Mouse (Mus musculus): ENCODE measurements at regions not wholly inside any gene's neighbourhood (a gene's known extent, or its start where the extent isn't known, plus 50 kb on each side); places are given as distances from the start of the nearest gene placed in this dataset.
"Not testable (repeated sequence)": the region's sequence is repeated elsewhere in the genome, so short reads cannot be mapped to it uniquely, and the experiment has no call there.

GRCm38 (mm10) chr9:48044826-48045225, 117.0 kb upstream of the Nxpe4 start:
- no peak for ATAC-seq (ENCODE audit: insufficient number of reproducible peaks, low FRiP score, low TSS enrichment)

GRCm38 (mm10) chr9:48047846-48048245, 114.0 kb upstream of the Nxpe4 start:
- ATAC-seq (ENCODE audit: insufficient number of reproducible peaks, low FRiP score, low TSS enrichment) = no peak

GRCm38 (mm10) chr9:48053580-48053979, 108.2 kb upstream of the Nxpe4 start:
- ATAC-seq (ENCODE audit: insufficient number of reproducible peaks, low FRiP score, low TSS enrichment) = no peak

- no peak for ATAC-seq (ENCODE audit: insufficient number of reproducible peaks, low FRiP score, low TSS enrichment)
These were observed 106.6 kb upstream of the Nxpe4 start for GRCm38 (mm10) chr9:48055246-48055645.

- no peak for ATAC-seq (ENCODE audit: insufficient number of reproducible peaks, low FRiP score, low TSS enrichment)
These were observed 103.2 kb upstream of the Nxpe4 start for GRCm38 (mm10) chr9:48058599-48058998.

GRCm38 (mm10) chr9:48059549-48060165, 102.2 kb upstream of the Nxpe4 start:
- ATAC-seq (ENCODE audit: insufficient number of reproducible peaks, low FRiP score, low TSS enrichment) = no peak

- no peak for ATAC-seq (ENCODE audit: insufficient number of reproducible peaks, low FRiP score, low TSS enrichment)
These were observed 100.8 kb upstream of the Nxpe4 start for GRCm38 (mm10) chr9:48060996-48061395.

- ATAC-seq (ENCODE audit: insufficient number of reproducible peaks, low FRiP score, low TSS enrichment) = no peak
These were observed 95.0 kb upstream of the Nxpe4 start for GRCm38 (mm10) chr9:48066730-48067345.

- ATAC-seq (ENCODE audit: insufficient number of reproducible peaks, low FRiP score, low TSS enrichment) = no peak
These were observed 89.2 kb upstream of the Nxpe4 start for GRCm38 (mm10) chr9:48072592-48072991.

GRCm38 (mm10) chr9:48073096-48073495, 88.7 kb upstream of the Nxpe4 start:
- no peak for ATAC-seq (ENCODE audit: insufficient number of reproducible peaks, low FRiP score, low TSS enrichment)

- no peak for ATAC-seq (ENCODE audit: insufficient number of reproducible peaks, low FRiP score, low TSS enrichment)
These were observed 86.1 kb upstream of the Nxpe4 start for GRCm38 (mm10) chr9:48075661-48076240.

- no peak for ATAC-seq (ENCODE audit: insufficient number of reproducible peaks, low FRiP score, low TSS enrichment)
These were observed 79.4 kb upstream of the Nxpe4 start for GRCm38 (mm10) chr9:48082461-48082860.

GRCm38 (mm10) chr9:48084196-48084595, 77.6 kb upstream of the Nxpe4 start:
- not testable (repeated sequence) for ATAC-seq (ENCODE audit: insufficient number of reproducible peaks, low FRiP score, low TSS enrichment)

GRCm38 (mm10) chr9:48089661-48090060, 72.2 kb upstream of the Nxpe4 start:
- ATAC-seq (ENCODE audit: insufficient number of reproducible peaks, low FRiP score, low TSS enrichment) = no peak

GRCm38 (mm10) chr9:48094756-48095155, 67.1 kb upstream of the Nxpe4 start:
- ATAC-seq (ENCODE audit: insufficient number of reproducible peaks, low FRiP score, low TSS enrichment) = no peak

- no peak for ATAC-seq (ENCODE audit: insufficient number of reproducible peaks, low FRiP score, low TSS enrichment)
These were observed 62.0 kb upstream of the Nxpe4 start for GRCm38 (mm10) chr9:48099846-48100245.

- no peak for ATAC-seq (ENCODE audit: insufficient number of reproducible peaks, low FRiP score, low TSS enrichment)
These were observed 55.2 kb upstream of the Nxpe4 start for GRCm38 (mm10) chr9:48106441-48107167.

- no peak for ATAC-seq (ENCODE audit: insufficient number of reproducible peaks, low FRiP score, low TSS enrichment)
These were observed 52.7 kb upstream of the Nxpe4 start for GRCm38 (mm10) chr9:48108994-48109619.

- ATAC-seq (ENCODE audit: insufficient number of reproducible peaks, low FRiP score, low TSS enrichment) = peak; percentile 87
These were observed 50.4 kb upstream of the Nxpe4 start for GRCm38 (mm10) chr9:48111316-48111890.

All from cerebellum, adult (tissue).